Mouse (Mus musculus) stomach, embryonic 16.5 days (tissue): Measurements from ENCODE around the gene Lin37. TPM values are rescaled to one million over a fixed set of nuclear protein-coding genes. Genes with fewer than 3 reads are reported as not detected.
A peak's percentile ranks its signal among the peaks of the same experiment; 100 is the strongest.

Experiments
- ATAC-seq: fragments of 200-750 bp; cut with Nextera tagmentation; 2 replicates; pipeline ENCODE4 v1.8.0; 2017; ENCODE audit warnings: moderate number of reproducible peaks, moderate TSS enrichment; ENCODE audit not compliant: insufficient read depth, low FRiP score
- H3K27ac ChIP-seq: fragments of 300-500 bp; sonication (generic); 2 replicates; pipeline ENCODE4 v1.5.1; 2014; ENCODE audit warnings: low read length
- H3K27me3 ChIP-seq: fragments of 300-500 bp; sonication (generic); 2 replicates; pipeline ENCODE4 v1.6.1; 2014; ENCODE audit warnings: low read length, control low read depth, mixed read lengths; ENCODE audit not compliant: control insufficient read depth, insufficient read depth
- H3K36me3 ChIP-seq: fragments of 300-500 bp; sonication (generic); 2 replicates; pipeline ENCODE4 v1.6.1; 2014; ENCODE audit warnings: low read length; ENCODE audit not compliant: control insufficient read depth, insufficient read depth
- H3K4me1 ChIP-seq: fragments of 300-500 bp; sonication (generic); 2 replicates; pipeline ENCODE4 v1.6.1; 2014; ENCODE audit warnings: low read length, control low read depth, mixed read lengths; ENCODE audit not compliant: control insufficient read depth, insufficient read depth
- H3K4me2 ChIP-seq: fragments of 300-500 bp; sonication (generic); 2 replicates; pipeline ENCODE4 v1.6.1; 2014; ENCODE audit warnings: low read depth, low read length, mixed read lengths
- H3K4me3 ChIP-seq: fragments of 300-500 bp; sonication (generic); replicated peaks from 2 replicates; pipeline ENCODE4 v1.5.1; 2014; ENCODE audit warnings: mild to moderate bottlenecking, low read length
- H3K9ac ChIP-seq: fragments of 300-500 bp; sonication (generic); 2 replicates; pipeline ENCODE4 v1.6.1; 2014; ENCODE audit warnings: low read length
- H3K9me3 ChIP-seq: fragments of 300-500 bp; sonication (generic); replicated peaks from 2 replicates; pipeline ENCODE4 v1.6.1; 2016; ENCODE audit warnings: low read length, control low read depth; ENCODE audit not compliant: control insufficient read depth
- whole genome bisulfite sequencing: fragments of 180-500 bp; shearing (Covaris S2); extraction: QIAGEN DNeasy Blood & Tissue Kit; methylation state at CpG from one replicate; pipeline ENCODE4 v1.1.7; 2014; 5-methylcytosine and 5-hydroxymethylcytosine counted together
- polyA plus RNA-seq: library from polyadenylated mRNA; unstranded; fragments of >200 nt; fragmentation: Nextera tagmentation; extraction: Ambion mirVana; gene quantifications from 2 replicates; pipeline ENCODE4 v1.2.1, GENCODE M21; 2015

Gene Lin37
- polyA plus RNA-seq, 1 experiment from 2014 or later, result 53.8 TPM

DNA sequence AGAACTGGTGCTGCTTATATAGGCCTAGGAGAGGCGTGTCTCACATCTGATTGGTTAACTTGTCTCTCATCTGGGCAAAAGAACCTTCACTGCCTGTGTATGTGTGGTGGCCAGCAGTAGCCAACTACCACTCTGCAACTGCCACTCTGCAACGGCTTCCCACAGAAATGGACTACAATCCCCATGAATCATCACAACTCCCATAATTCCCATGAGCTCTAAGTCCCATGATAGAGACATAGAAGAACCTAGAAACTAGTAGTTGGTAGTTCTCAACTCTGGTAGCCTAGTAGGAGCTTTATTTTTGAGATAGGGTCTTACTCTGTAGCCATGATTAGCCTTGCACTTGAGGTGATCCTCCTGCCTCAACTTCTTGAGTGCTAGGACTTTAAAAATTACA is 9.8 kb downstream of the Lin37 start:
- H3K27ac ChIP-seq, result no peak overlapping the region
- H3K4me2 ChIP-seq, result no peak overlapping the region
- H3K36me3 ChIP-seq, result no peaks in the 10 kb centered on the region
- ATAC-seq, result no peak
- no peaks in the 10 kb centered on the region for H3K27me3 ChIP-seq
- no peak overlapping the region for H3K9ac ChIP-seq
- H3K4me3 ChIP-seq, result no peak overlapping the region
- WGBS, result 91% methylated on average over 2 of the region's 2 CpGs
- no peaks in the 10 kb centered on the region for H3K9me3 ChIP-seq
- H3K4me1 ChIP-seq, result peaks cover 12% of the 10 kb centered on the region

DNA sequence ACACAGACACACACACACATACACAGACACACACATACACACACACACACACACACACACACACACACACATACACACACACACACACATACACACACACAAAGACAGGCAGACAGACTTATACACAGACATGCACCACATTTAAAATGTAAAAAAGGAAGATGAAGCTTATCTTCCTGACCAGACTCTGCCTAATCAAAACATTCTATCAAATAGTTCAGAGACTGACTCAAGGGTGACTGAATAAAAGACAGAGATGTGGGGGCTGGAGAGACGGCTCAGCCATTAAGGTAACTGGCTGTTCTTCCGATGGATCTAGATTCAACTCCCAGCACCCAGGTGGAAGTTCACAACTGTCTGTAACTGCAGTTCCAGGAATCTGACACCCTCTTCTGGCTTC is 15.3 kb downstream of the Lin37 start:
- Histone ChIP-seq H3K4me2 (no peak overlapping the region), H3K27ac (no peak overlapping the region), H3K36me3 (no peaks in the 10 kb centered on the region), H3K9me3 (no peaks in the 10 kb centered on the region), H3K9ac (no peak overlapping the region), H3K4me3 (no peak overlapping the region), H3K4me1 (no peaks in the 10 kb centered on the region), H3K27me3 (no peaks in the 10 kb centered on the region)
- no peak for ATAC-seq
- WGBS, result 94% methylated on average over 2 of the region's 2 CpGs

DNA sequence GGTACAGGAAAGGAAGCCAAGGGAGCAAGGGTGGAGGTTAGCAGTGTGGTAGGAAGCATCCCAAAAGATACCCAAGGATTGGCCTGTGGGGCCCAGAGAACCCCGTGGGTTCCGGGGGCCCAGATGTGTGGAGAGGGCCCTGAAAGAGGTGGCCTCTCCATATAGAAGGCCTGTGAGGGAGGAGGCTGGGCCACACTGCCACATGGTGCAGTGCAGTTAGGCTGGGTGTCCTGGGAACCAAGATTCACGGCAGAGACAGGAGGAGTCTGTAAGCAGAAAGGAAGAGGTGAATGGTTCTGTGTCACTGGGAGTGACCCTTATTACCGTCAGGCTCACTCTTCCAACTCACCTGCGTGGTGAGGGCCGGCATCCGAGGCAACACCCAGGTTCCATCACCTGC is 19.1 kb downstream of the Lin37 start:
- H3K36me3 ChIP-seq, result no peaks in the 10 kb centered on the region
- WGBS, result 90% methylated on average over 7 of the region's 7 CpGs
- no peak for ATAC-seq
- no peak overlapping the region for H3K9ac ChIP-seq
- no peak overlapping the region for H3K4me3 ChIP-seq
- H3K27ac ChIP-seq, result no peak overlapping the region
- no peak overlapping the region for H3K4me2 ChIP-seq
- H3K9me3 ChIP-seq, result no peaks in the 10 kb centered on the region
- H3K4me1 ChIP-seq, result peaks cover 2% of the 10 kb centered on the region
- no peaks in the 10 kb centered on the region for H3K27me3 ChIP-seq

DNA sequence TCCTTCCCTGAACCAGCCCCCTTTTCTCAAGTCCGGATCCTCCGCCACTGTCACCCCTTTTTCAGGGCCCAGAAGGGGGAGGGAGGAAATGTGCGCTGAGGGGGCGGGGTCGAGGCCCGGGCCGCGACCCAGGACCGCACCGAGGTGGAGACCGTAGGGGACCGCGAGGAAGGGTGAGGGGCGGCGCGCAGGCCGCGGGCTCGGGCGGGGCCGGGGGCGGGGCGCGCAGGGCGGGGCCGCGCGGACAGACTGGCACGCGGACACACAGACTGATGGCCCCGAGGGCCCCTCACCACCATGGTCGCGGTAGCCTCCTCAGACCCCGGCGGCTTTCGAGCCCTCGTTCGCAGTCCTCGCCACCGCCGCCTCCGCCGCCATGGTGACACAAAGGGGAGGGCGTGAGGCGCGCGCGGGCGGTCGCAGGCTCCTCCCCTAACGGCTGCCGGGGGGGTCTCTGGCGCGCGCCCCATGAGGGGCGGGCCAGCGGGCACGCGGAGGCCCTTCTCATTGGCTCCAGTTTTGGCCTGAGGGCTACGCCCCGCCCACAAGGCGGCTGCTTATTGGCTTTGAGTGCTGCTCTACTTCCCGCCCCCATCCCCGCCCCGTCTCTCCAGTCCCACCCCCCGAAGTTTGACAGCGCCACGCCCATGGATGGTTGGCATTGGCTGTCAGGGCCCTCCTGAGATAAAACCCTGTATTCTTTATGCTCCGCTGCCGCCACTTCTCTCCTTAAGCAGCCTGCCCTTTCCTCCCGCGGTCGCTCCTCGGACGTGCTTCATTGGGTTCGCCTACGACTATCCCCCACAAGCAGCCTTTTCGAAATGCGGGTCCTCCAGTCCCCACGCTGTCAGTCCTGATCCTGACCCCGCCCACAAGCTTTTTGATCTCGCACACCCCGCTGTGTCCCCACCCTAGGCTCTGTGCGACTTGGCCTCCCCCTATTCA is 24.7 kb downstream of the Lin37 start, which contains the start of gene Arhgap33:
Arhgap33 (minus strand) TSS at position 428 of the 945 bp plus-strand sequence.
- Histone ChIP-seq H3K4me2 (peak within 1 kb of the TSS; percentile 73), H3K36me3 (0 out of 2 replicates have a peak, but pooled peaks cover 4% of the 10 kb centered on the region), H3K27ac (peak within 1 kb of the TSS; percentile 4; the same call in 1 of the 2 replicates), H3K4me1 (peaks cover 9% of the 10 kb centered on the region), H3K4me3 (peak within 1 kb of the TSS; percentile 78), H3K27me3 (no peaks in the 10 kb centered on the region), H3K9ac (peak within 1 kb of the TSS; percentile 80), H3K9me3 (no peaks in the 10 kb centered on the region)
- WGBS, result under 1% methylated on average over 74 of the region's 84 CpGs
- ATAC-seq, result peak; percentile 95

DNA sequence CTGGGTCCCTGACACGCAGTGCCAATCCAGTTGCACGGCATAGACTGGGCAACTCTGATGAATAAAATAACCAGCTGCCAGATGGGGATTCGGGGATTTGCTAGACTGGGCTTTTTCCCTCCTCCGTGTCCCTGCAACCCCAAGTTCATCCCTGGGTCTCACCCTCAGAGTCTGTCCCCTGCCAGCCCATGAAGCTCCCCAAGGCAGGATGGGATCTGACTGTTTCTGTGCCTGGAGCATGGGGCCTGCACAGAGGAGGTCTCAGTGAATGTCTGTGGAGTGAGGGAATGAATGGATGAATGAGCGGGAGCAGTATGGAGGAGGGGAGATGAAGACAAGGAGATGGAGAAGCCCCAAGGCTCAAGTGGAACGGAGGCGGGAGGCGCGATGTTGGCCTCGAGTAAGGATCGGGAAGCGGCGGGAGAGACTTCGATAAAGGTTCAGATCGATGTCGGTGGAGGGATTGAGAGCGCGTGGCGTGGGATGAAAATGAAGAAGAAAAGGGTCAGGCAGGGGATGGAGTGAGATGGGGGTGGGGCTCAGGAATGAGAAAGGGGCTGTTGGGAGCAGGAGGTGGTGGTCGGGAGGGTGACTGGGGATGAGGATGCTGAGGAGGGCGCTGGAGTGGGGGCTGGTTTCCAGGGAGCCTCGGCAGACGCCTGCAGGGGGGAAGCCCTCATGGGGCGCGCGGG is 25.6 kb downstream of the Lin37 start:
- no peak overlapping the region for H3K27ac ChIP-seq
- ATAC-seq, result peak; percentile 12

DNA sequence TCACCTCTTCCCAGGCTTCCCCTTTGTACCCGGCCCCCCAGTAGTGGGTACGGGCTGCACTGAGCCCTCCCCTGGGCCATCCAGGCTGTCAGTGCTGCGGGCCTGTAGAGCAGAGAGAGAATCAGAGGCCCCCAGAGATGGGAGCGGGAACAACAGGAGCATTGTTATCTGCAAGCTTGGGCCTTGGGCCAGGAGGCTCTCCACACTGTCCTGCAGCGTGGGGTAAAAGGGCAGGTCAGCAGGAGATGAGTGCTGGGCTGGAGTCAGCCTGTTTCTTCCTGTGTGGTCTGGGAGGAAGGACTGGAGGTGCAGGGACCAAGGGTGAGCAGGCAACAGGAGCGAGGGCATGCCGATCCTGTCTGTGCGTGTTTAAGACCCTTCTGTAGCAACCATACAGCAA is 26.7 kb downstream of the Lin37 start:
- H3K4me1 ChIP-seq, result peaks cover 9% of the 10 kb centered on the region
- 46% methylated on average over 8 of the region's 8 CpGs for WGBS
- no peak overlapping the region for H3K27ac ChIP-seq
- 0 out of 2 replicates have a peak, but pooled peaks have one; percentile 8 for ATAC-seq
- H3K4me3 ChIP-seq, result no peak overlapping the region
- no peaks in the 10 kb centered on the region for H3K9me3 ChIP-seq
- H3K27me3 ChIP-seq, result no peaks in the 10 kb centered on the region
- H3K4me2 ChIP-seq, result 0 out of 2 replicates have a peak overlapping the region, but pooled peaks have one; percentile 13
- H3K36me3 ChIP-seq, result peaks cover 11% of the 10 kb centered on the region; the same call in 1 of the 2 replicates
- no peak overlapping the region for H3K9ac ChIP-seq

More for the DNA sequence above, 25.6 kb downstream of the Lin37 start:
- Histone ChIP-seq H3K9ac (peak overlapping the region; percentile 80), H3K9me3 (no peaks in the 10 kb centered on the region), H3K27me3 (no peaks in the 10 kb centered on the region), H3K4me2 (peak overlapping the region; percentile 73), H3K4me1 (peaks cover 9% of the 10 kb centered on the region), H3K4me3 (peak overlapping the region; percentile 78), H3K36me3 (peaks cover 11% of the 10 kb centered on the region; the same call in 1 of the 2 replicates)
- 9% methylated on average over 26 of the region's 26 CpGs for WGBS

DNA sequence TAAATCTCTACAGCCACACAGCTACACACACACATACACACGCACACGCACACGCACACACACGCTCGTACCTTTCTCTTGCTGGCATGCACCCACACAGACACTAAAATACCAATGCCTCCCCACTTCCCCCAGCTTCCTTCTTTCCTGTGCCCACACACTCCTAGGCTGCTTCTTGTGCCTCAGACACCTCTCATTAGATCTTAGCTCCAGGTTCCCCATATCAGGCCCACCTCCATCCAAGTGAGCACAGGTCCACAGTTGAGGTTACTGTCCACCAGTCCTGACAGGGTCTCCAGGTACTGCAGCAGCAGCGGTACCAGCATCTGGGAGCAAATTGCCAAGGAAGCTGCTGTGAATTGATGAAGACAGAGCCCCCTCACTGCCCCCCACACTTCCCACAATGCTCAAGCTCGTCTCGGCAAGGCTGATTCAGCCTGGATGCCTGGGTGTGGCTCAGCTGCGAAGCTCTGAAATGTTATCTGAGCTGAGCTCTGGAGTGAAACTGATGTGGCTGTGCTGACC is 28.3 kb downstream of the Lin37 start:
- Histone ChIP-seq H3K36me3 (peaks cover 11% of the 10 kb centered on the region; the same call in 1 of the 2 replicates), H3K4me2 (no peak overlapping the region), H3K4me1 (peaks cover 13% of the 10 kb centered on the region), H3K9ac (peak overlapping the region; percentile 48; the same call in 1 of the 2 replicates), H3K27ac (no peak overlapping the region), H3K9me3 (no peaks in the 10 kb centered on the region), H3K27me3 (no peaks in the 10 kb centered on the region), H3K4me3 (no peak overlapping the region)
- 78% methylated on average over 9 of the region's 9 CpGs for WGBS
- ATAC-seq, result no peak

DNA sequence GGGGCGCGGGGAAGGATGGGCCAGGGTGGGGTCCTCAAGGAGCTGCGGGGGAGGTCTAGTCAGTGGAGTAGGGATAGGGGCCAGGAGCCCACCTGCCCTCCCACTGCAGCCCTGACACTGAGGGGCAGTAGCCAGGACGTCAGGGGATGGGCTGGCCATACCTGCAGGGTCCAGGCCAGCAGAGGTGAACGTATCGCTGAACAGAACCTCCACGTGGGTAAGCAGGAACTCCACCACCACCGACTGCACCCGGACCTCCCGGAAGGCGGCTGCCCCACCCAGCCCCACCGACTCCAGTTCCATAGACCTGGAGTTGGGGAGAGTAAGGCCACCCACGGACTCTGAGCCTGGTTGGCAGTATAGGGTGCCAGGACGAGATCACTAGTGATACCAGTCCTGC is 32.7 kb downstream of the Lin37 start:
- WGBS, result 82% methylated on average over 14 of the region's 14 CpGs
- Histone ChIP-seq H3K27me3 (no peaks in the 10 kb centered on the region), H3K4me2 (no peak overlapping the region), H3K9me3 (no peaks in the 10 kb centered on the region), H3K9ac (peak overlapping the region; percentile 63; the same call in 1 of the 2 replicates), H3K27ac (no peak overlapping the region), H3K36me3 (peaks cover 11% of the 10 kb centered on the region; the same call in 1 of the 2 replicates), H3K4me1 (peaks cover 10% of the 10 kb centered on the region), H3K4me3 (no peak overlapping the region)
- ATAC-seq, result no peak
